Mouse (Mus musculus): ENCODE results near the gene Myb. TPM values are rescaled to one million over a fixed set of nuclear protein-coding genes. Genes with fewer than 3 reads are reported as not detected.
A peak's percentile ranks its signal among the peaks of the same experiment; 100 is the strongest.

Gene Myb
- polyA plus RNA-seq, 1 experiment = 0.75 TPM

DNA sequence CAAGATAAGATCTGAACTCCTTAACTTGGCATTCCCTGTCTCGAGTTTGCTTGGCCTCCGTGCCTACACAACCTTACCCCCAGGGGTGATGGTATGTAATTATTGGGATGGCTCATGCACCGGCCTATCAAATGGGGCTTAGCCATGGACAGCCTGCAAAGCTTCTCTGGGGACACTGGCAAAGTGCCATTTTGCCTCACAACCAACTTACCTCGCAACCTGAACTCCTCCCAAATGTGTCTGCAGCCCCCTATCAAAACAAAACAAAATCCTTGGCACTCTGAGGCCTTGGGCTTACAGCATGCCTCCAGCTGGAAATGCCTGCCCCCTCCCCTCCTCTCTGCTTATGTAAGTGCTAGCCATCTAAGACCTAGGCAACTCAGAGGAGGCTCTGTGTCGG is 6.4 kb upstream of the Myb start:
- no peak overlapping the region for H3K4me3 ChIP-seq (replicated peaks; ENCODE audit: insufficient read depth, low read depth, low read length)
- H3K27ac ChIP-seq (ENCODE audit: insufficient read depth, low read length) = no peak overlapping the region
- no peaks in the 10 kb centered on the region for H3K4me1 ChIP-seq (ENCODE audit: control insufficient read depth, insufficient read depth, low read length)
- WGBS = 78% methylated on average over 5 of the region's 5 CpGs
- TF ChIP-seq CTCF (IDR thresholded peaks at IDR 0.05; ENCODE audit: borderline replicate concordance, insufficient read depth, low read depth, low read length) (no peak), POLR2A (IDR thresholded peaks at IDR 0.05; ENCODE audit: borderline replicate concordance, insufficient read depth, low read length) (no peak)
- DNase-seq = no peak
- no peaks in the 10 kb centered on the region for H3K27me3 ChIP-seq (ENCODE audit: control insufficient read depth, insufficient read depth, low read length)

DNA sequence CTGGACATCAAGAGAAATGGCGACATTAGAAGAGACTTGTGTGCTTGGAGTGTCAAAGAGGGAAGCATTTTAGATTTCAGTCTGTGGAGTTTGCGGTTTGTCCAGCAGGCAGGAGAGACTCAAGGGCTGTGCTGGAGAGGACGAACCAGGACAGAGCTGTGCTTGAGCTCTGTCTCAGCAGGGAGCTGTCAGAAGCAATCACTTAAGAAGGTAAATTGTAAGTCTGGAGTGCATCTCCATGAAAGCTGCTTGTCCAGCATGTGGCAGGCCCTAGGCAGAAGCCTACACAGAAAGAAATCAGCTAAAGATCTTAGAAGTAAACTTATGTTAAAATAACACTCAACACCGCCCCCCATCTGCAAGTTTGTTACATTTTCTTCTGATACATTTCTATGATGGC is 4.6 kb upstream of the Myb start:
- 57% methylated on average over 4 of the region's 4 CpGs for WGBS
- Histone ChIP-seq H3K4me3 (replicated peaks; ENCODE audit: insufficient read depth, low read depth, low read length) (no peak overlapping the region), H3K27ac (ENCODE audit: insufficient read depth, low read length) (no peak overlapping the region), H3K4me1 (ENCODE audit: control insufficient read depth, insufficient read depth, low read length) (no peaks in the 10 kb centered on the region), H3K27me3 (ENCODE audit: control insufficient read depth, insufficient read depth, low read length) (no peaks in the 10 kb centered on the region)
- no peak for TF ChIP-seq POLR2A (IDR thresholded peaks at IDR 0.05; ENCODE audit: borderline replicate concordance, insufficient read depth, low read length)
- no peak for TF ChIP-seq CTCF (IDR thresholded peaks at IDR 0.05; ENCODE audit: borderline replicate concordance, insufficient read depth, low read depth, low read length)
- DNase-seq = no peak

DNA sequence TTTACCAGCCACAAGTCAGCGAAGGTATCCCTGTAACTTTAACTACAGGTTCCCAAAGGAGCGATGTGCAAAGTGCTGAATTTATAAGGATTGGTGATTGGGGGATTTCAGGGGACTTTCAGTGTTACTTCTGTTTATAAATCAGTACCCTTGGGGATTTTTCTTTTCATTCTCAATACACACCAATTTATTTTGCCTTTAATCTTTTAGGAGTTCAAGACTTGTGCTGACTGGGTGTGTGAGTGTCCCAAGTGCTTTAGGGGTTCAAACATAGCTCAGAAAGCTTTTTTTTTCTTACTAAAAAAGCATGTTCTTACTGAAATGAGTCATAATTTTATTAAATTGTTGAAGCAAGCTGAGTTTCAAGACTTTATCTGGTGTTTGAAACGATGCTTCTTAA is 1.3 kb upstream of the Myb start:
- no peak for DNase-seq
- H3K27me3 ChIP-seq (ENCODE audit: control insufficient read depth, insufficient read depth, low read length) = no peaks in the 10 kb centered on the region
- WGBS = 79% methylated on average over 3 of the region's 3 CpGs
- no peak for TF ChIP-seq CTCF (IDR thresholded peaks at IDR 0.05; ENCODE audit: borderline replicate concordance, insufficient read depth, low read depth, low read length)
- TF ChIP-seq POLR2A (IDR thresholded peaks at IDR 0.05; ENCODE audit: borderline replicate concordance, insufficient read depth, low read length) = no peak
- H3K4me1 ChIP-seq (ENCODE audit: control insufficient read depth, insufficient read depth, low read length) = no peaks in the 10 kb centered on the region
- no peak overlapping the region for H3K27ac ChIP-seq (ENCODE audit: insufficient read depth, low read length)
- H3K4me3 ChIP-seq (replicated peaks; ENCODE audit: insufficient read depth, low read depth, low read length) = no peak overlapping the region

DNA sequence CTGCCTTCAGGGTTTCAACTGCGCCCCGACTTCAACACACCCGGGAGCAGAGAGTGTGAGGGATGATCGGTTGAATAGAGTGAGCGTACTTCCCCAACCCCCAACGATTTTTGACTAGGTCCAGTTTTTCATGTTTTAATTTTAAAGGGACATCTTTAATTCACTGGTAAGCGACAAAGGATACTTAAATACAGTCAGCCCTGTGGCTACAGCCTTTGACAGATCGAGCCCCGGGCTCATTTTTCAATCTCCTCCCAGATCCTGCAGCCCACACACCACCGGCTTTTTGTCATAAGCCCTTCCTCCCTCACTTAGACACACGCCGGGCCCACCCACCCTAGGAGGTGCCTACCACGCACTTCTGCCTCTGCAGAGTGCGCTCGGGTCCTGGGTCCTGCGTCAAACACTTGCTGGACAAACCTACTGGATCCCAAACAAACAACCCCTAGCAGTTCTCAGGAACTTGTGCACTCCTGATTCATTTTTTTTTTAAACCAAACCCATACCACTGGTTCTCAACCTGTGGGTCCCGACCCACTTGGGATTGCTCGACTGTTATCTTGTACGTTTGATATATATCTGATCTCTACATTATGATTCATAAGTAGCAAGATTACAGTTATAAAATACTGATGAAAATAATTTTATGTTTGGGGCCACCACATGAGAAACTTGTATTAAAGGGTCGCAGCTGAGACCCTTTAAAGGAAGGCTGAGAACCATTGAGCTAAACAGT is 743 bp upstream of the Myb start:
- TF ChIP-seq POLR2A (IDR thresholded peaks at IDR 0.05; ENCODE audit: borderline replicate concordance, insufficient read depth, low read length) (no peak), CTCF (IDR thresholded peaks at IDR 0.05; ENCODE audit: borderline replicate concordance, insufficient read depth, low read depth, low read length) (no peak)
- H3K4me1 ChIP-seq (ENCODE audit: control insufficient read depth, insufficient read depth, low read length) = no peaks in the 10 kb centered on the region
- WGBS = 9% methylated on average over 20 of the region's 20 CpGs
- H3K27ac ChIP-seq (ENCODE audit: insufficient read depth, low read length) = no peak overlapping the region
- H3K27me3 ChIP-seq (ENCODE audit: control insufficient read depth, insufficient read depth, low read length) = no peaks in the 10 kb centered on the region
- peak overlapping the region; percentile 65 for H3K4me3 ChIP-seq (replicated peaks; ENCODE audit: insufficient read depth, low read depth, low read length)
- no peak for DNase-seq

DNA sequence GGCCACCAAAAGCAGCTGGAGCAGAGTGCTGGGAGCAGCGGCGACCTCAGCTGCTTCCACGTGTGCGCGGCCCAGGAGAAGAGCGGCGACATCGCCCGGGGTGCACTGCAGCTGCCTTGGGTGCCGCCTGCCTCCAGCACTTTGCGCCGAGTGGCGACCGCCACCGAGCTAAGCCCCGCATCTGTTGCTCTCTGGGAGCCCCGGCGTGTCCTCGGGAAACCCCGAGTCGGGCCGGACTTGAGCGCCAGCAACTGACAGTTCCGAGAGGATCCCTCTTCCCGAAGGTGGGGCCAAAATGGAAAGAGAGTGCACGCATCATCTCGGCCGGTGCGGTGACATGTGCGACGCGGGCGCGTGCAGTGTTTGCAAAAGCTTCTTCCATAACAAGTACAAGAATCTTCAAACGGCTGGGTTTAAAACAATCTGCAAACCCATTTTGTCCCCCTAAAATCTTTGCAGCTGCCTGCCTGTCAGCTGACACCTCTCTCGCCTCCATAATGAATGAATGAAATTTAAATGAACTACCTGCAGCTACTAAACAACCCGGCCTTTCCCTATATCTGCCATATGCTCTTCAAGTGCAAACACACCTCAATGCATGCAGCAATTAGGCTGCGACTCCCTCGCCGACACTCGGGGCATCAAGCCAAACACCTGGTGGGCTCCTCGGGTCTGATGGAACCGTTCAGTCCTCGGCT is 938 bp downstream of the Myb start:
- no peak for TF ChIP-seq POLR2A (IDR thresholded peaks at IDR 0.05; ENCODE audit: borderline replicate concordance, insufficient read depth, low read length)
- TF ChIP-seq CTCF (IDR thresholded peaks at IDR 0.05; ENCODE audit: borderline replicate concordance, insufficient read depth, low read depth, low read length) = no peak
- WGBS = 1% methylated on average over 44 of the region's 44 CpGs
- Histone ChIP-seq H3K27me3 (ENCODE audit: control insufficient read depth, insufficient read depth, low read length) (no peaks in the 10 kb centered on the region), H3K4me1 (ENCODE audit: control insufficient read depth, insufficient read depth, low read length) (no peaks in the 10 kb centered on the region), H3K4me3 (replicated peaks; ENCODE audit: insufficient read depth, low read depth, low read length) (peak overlapping the region; percentile 65), H3K27ac (ENCODE audit: insufficient read depth, low read length) (no peak overlapping the region)
- peak; percentile 24 to 40 for DNase-seq

DNA sequence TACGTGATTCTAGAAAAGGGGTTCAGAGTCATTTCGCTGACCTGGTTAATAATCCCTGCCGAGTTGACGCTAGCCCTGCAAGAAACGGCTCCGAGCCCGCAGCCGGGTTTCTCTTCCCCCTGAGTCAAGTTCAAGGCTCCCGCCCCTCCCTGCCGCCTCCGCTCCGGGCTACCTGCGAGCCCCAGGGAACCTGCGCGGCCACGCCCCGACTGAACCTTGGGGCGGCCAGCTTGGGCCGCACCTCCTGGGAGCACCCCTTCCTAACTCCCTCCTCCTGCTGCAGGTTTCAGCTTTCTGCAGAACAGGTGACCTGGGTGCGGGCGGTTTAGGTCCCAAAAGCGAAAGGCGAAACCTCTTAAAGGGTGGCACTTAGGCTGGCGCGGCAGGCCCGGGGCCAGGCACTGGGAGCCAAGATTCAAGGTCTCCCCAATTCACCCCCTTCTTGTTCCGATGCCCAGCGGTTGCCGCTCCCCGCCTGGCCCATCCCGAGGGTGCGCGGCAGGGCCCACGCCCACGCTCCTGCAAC is 1.8 kb downstream of the Myb start:
- WGBS = under 1% methylated on average over 35 of the region's 35 CpGs
- DNase-seq = peak; percentile 11 to 29
- no peak overlapping the region for H3K27ac ChIP-seq (ENCODE audit: insufficient read depth, low read length)
- no peak for TF ChIP-seq CTCF (IDR thresholded peaks at IDR 0.05; ENCODE audit: borderline replicate concordance, insufficient read depth, low read depth, low read length)
- TF ChIP-seq POLR2A (IDR thresholded peaks at IDR 0.05; ENCODE audit: borderline replicate concordance, insufficient read depth, low read length) = no peak
- H3K27me3 ChIP-seq (ENCODE audit: control insufficient read depth, insufficient read depth, low read length) = no peaks in the 10 kb centered on the region
- H3K4me1 ChIP-seq (ENCODE audit: control insufficient read depth, insufficient read depth, low read length) = no peaks in the 10 kb centered on the region
- peak overlapping the region; percentile 55 for H3K4me3 ChIP-seq (replicated peaks; ENCODE audit: insufficient read depth, low read depth, low read length)

DNA sequence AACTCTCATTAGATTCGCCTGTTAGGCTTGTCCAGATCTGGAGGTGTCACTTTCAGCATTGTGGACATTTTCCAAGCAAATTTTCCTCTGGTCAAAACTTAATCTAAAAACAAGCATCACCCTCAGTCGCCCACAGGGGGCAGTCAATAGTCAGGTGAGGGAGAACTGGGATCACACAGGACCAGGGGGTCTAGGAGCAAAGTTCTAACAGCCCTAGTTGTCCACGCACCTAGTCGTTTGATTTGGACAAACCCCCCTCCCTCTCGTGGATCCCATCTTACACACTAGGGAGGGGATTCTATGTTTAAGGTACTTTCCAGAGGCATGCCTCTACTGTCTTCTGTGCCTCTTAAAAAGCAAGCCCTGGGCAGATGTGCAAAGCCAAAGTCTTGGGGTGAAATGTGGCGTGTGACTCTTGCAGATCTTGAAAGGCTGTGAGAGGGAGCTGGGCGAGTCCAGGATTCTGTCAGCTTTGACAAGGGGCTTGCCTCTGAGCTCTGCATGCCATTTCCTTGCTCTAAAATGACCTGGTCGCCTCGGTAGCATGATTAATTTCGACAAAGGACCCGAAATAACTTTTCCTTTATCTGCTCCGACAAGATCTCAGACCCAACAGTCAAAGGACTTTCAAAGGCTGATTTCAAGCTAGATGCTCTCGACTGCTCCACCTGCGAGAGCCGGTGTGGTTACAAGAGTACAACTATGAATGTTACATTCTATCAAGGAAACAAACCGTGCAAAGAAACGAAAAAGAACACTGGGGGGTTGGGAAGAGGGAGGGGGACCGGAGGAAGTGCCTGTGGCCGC is 2.5 kb downstream of the Myb start:
- H3K27me3 ChIP-seq (ENCODE audit: control insufficient read depth, insufficient read depth, low read length) = no peaks in the 10 kb centered on the region
- H3K4me1 ChIP-seq (ENCODE audit: control insufficient read depth, insufficient read depth, low read length) = no peaks in the 10 kb centered on the region
- 5% methylated on average over 19 of the region's 19 CpGs for WGBS
- peak; percentile 33 to 44 for DNase-seq
- no peak overlapping the region for H3K27ac ChIP-seq (ENCODE audit: insufficient read depth, low read length)
- peak overlapping the region; percentile 55 for H3K4me3 ChIP-seq (replicated peaks; ENCODE audit: insufficient read depth, low read depth, low read length)
- TF ChIP-seq CTCF (IDR thresholded peaks at IDR 0.05; ENCODE audit: borderline replicate concordance, insufficient read depth, low read depth, low read length) (peak; percentile 47; the same call in 1 of the 2 replicates), POLR2A (IDR thresholded peaks at IDR 0.05; ENCODE audit: borderline replicate concordance, insufficient read depth, low read length) (no peak)
